Mouse (Mus musculus) c-Kit-negative CD71-positive TER-119-positive erythroid progenitor cells, embryonic 14.5 days (primary cell): Measurements from ENCODE around the gene Tas2r136.

Experiments
- DNase-seq: peaks from one replicate; pipeline ENCODE4 v3.0.0-alpha.2; 2013; ENCODE audit warnings: low read depth, low spot score

Gene Tas2r136

GRCm38 (mm10) chr6:132778062-132778461, at the start of gene Tas2r136:
Gene Tas2r136 (minus strand): TSS chr6:132778162.
- DNase-seq = no peak

- DNase-seq = no peak
These were observed 24.6 kb upstream of the Tas2r136 start, which contains the start of gene Tas2r117 for GRCm38 (mm10) chr6:132802518-132802917. Gene Tas2r117 (plus strand): TSS chr6:132802818.

GRCm38 (mm10) chr6:132795393-132795792, 17.4 kb upstream of the Tas2r136 start:
- no peak for DNase-seq

GRCm38 (mm10) chr6:132761831-132762230, 16.1 kb downstream of the Tas2r136 start, which contains the start of gene Tas2r102:
Gene Tas2r102 (plus strand): TSS chr6:132762131.
- DNase-seq = no peak

GRCm38 (mm10) chr6:132754430-132754829, 23.5 kb downstream of the Tas2r136 start, which contains the start of gene Tas2r124:
Gene Tas2r124 (plus strand): TSS chr6:132754730.
- no peak for DNase-seq

GRCm38 (mm10) chr6:132750206-132750605, 27.8 kb downstream of the Tas2r136 start:
- no peak for DNase-seq

GRCm38 (mm10) chr6:132737935-132738334, 40.0 kb downstream of the Tas2r136 start, which contains the start of gene Tas2r115:
Gene Tas2r115 (minus strand): TSS chr6:132738035.
- DNase-seq = no peak
